Comparison of ENCODE assay signal across 31 mouse cellular contexts in genomic region chr17:74286140-74286730, GRCm38 (mm10). TPM values are rescaled to one million over a fixed set of nuclear protein-coding genes. Genes with fewer than 3 reads are reported as not detected.
DNase-seq lines count a peak whose midpoint lies in the region; ATAC-seq and TF ChIP-seq lines count a peak whose summit lies in the region.
"Had no signal": no experiment of that assay in that cellular context is flagged by ENCODE, and none has a peak within 500 bp of the region (broad histone marks: within the 10 kb centered on the region; RNA-seq: fewer than 3 reads in every experiment).

No protein-coding gene starts in this region.

- TF ChIP-seq CTCF in lung, postnatal 0 days (IDR thresholded peaks at IDR 0.05) = no peak

- no peaks in the 10 kb centered on the region for H3K27me3 ChIP-seq in lung, postnatal 0 days (replicated peaks; ENCODE audit: insufficient read depth, low read length)
- no peaks in the 10 kb centered on the region for H3K27me3 ChIP-seq in liver, embryonic 15.5 days
- no peaks in the 10 kb centered on the region for H3K27me3 ChIP-seq in stomach, embryonic 16.5 days (ENCODE audit: control insufficient read depth, insufficient read depth, low read length)
- no peaks in the 10 kb centered on the region for H3K27me3 ChIP-seq in forebrain, embryonic 10.5 days (ENCODE audit: poor library complexity, severe bottlenecking)
- H3K27me3 ChIP-seq: forebrain, embryonic 12.5 days; heart, embryonic 13.5 days; kidney, embryonic 15.5 days; midbrain, embryonic 12.5 days; neural tube, embryonic 12.5 days had no signal

- no peak overlapping the region for H3K4me3 ChIP-seq in lung, postnatal 0 days (ENCODE audit: low read depth, low read length)
- H3K4me3 ChIP-seq in liver, embryonic 15.5 days (replicated peaks) = 0 out of 2 replicates have a peak overlapping the region, but pooled peaks have one; percentile 8
- no peak overlapping the region for H3K4me3 ChIP-seq in stomach, embryonic 16.5 days (replicated peaks; ENCODE audit: low read length)
- H3K4me3 ChIP-seq in forebrain, embryonic 10.5 days = no peak overlapping the region
- H3K4me3 ChIP-seq: forebrain, embryonic 12.5 days; heart, adult 2 months; heart, embryonic 13.5 days; kidney, embryonic 15.5 days; layer of hippocampus, adult 2 months; midbrain, embryonic 12.5 days; myocyte; neural tube, embryonic 12.5 days had no signal

- peaks cover 3% of the 10 kb centered on the region for H3K4me1 ChIP-seq in lung, postnatal 0 days (ENCODE audit: insufficient read depth, low read depth, low read length)
- peaks cover 73% of the 10 kb centered on the region for H3K4me1 ChIP-seq in liver, embryonic 15.5 days (replicated peaks)
- peaks cover 11% of the 10 kb centered on the region for H3K4me1 ChIP-seq in stomach, embryonic 16.5 days (ENCODE audit: control insufficient read depth, insufficient read depth, low read length)
- peaks cover 12% of the 10 kb centered on the region for H3K4me1 ChIP-seq in forebrain, embryonic 10.5 days

- no peak overlapping the region for H3K4me2 ChIP-seq in lung, postnatal 0 days (replicated peaks; ENCODE audit: low read depth, low read length)
- H3K4me2 ChIP-seq in liver, embryonic 15.5 days = peak overlapping the region; percentile 37
- H3K4me2 ChIP-seq in stomach, embryonic 16.5 days (ENCODE audit: low read depth, low read length) = no peak overlapping the region
- H3K4me2 ChIP-seq: forebrain, embryonic 12.5 days; heart, embryonic 13.5 days; hindbrain, embryonic 14.5 days; kidney, embryonic 15.5 days; midbrain, embryonic 12.5 days; neural tube, embryonic 12.5 days had no signal

- DNase-seq in lung, postnatal 0 days (ENCODE audit: low spot score) = no peak
- no peak for DNase-seq in lung, postnatal 4 days
- no peak for DNase-seq in forebrain, embryonic 10.5 days (ENCODE audit: extremely low spot score, low spot score)
- DNase-seq in urinary bladder, postnatal 25 days (ENCODE audit: low spot score) = no peak
- DNase-seq in kidney, adult 8-10 months = no peak
- DNase-seq: adrenal gland, postnatal 14 days; cerebellum, adult 11-12 months; cerebellum, adult 9-11 months; forebrain, postnatal 0 days; heart, adult 2 months; heart, postnatal 10 days; kidney, adult 11 months; kidney, postnatal 36 days; layer of hippocampus, postnatal 36 days; left cerebral cortex, postnatal 4 days; right cerebral cortex, adult 18-20 months; right cerebral cortex, postnatal 4 days; thymus, postnatal 4 days had no signal

- ATAC-seq in lung, postnatal 0 days = peak; percentile 54
- ATAC-seq in erythroblast, adult 5-6 weeks (replicated peaks; ENCODE audit: low FRiP score, poor library complexity, severe bottlenecking) = peak; percentile 27; the same call in 1 of the 2 replicates
- peak; percentile 66 for ATAC-seq in liver, embryonic 15.5 days (ENCODE audit: insufficient read depth)
- ATAC-seq in stomach, embryonic 16.5 days (ENCODE audit: insufficient read depth, low FRiP score) = peak; percentile 27; the same call in 1 of the 2 replicates
- ATAC-seq: CD4-positive, CD25-positive, alpha-beta regulatory T cell, adult 4 months; forebrain, postnatal 0 days had no signal

- no peak overlapping the region for H3K9ac ChIP-seq in lung, postnatal 0 days (replicated peaks; ENCODE audit: low read depth)
- H3K9ac ChIP-seq in liver, embryonic 15.5 days = no peak overlapping the region
- no peak overlapping the region for H3K9ac ChIP-seq in stomach, embryonic 16.5 days (ENCODE audit: low read length)
- H3K9ac ChIP-seq: forebrain, embryonic 12.5 days; forebrain, postnatal 0 days; heart, embryonic 13.5 days; hindbrain, embryonic 14.5 days; kidney, embryonic 15.5 days; midbrain, embryonic 12.5 days; neural tube, embryonic 12.5 days had no signal

- 67% methylated on average over 4 of the region's 4 CpGs for WGBS in lung, postnatal 0 days
- 44% methylated on average over 4 of the region's 4 CpGs for WGBS in liver, embryonic 15.5 days (ENCODE audit: insufficient replicate concordance)
- 76% methylated on average over 4 of the region's 4 CpGs for WGBS in stomach, embryonic 16.5 days
- 92% methylated on average over 4 of the region's 4 CpGs for WGBS in forebrain, embryonic 10.5 days

- no peaks in the 10 kb centered on the region for H3K36me3 ChIP-seq in lung, postnatal 0 days (ENCODE audit: insufficient read depth, low read length)
- H3K36me3 ChIP-seq in liver, embryonic 15.5 days (replicated peaks) = peaks cover 21% of the 10 kb centered on the region
- no peaks in the 10 kb centered on the region; the same call in 1 of the 2 replicates for H3K36me3 ChIP-seq in stomach, embryonic 16.5 days (ENCODE audit: control insufficient read depth, insufficient read depth, low read length)
- peaks cover 41% of the 10 kb centered on the region for H3K36me3 ChIP-seq in forebrain, embryonic 10.5 days (replicated peaks)
- H3K36me3 ChIP-seq: neural tube, embryonic 12.5 days had no signal

- no peak for TF ChIP-seq EP300 in lung, postnatal 0 days (IDR thresholded peaks at IDR 0.05)

- no peaks in the 10 kb centered on the region for H3K9me3 ChIP-seq in lung, postnatal 0 days (ENCODE audit: low read length)
- H3K9me3 ChIP-seq in liver, embryonic 15.5 days (replicated peaks) = no peaks in the 10 kb centered on the region
- no peaks in the 10 kb centered on the region for H3K9me3 ChIP-seq in stomach, embryonic 16.5 days (replicated peaks; ENCODE audit: control insufficient read depth, low read length)
- peaks cover 6% of the 10 kb centered on the region for H3K9me3 ChIP-seq in forebrain, embryonic 10.5 days
- H3K9me3 ChIP-seq: forebrain, embryonic 12.5 days; heart, embryonic 13.5 days; kidney, embryonic 15.5 days; midbrain, embryonic 12.5 days; neural tube, embryonic 12.5 days had no signal

- no peak overlapping the region for H3K27ac ChIP-seq in lung, postnatal 0 days (ENCODE audit: low read length)
- peak overlapping the region; percentile 49 for H3K27ac ChIP-seq in liver, embryonic 15.5 days (replicated peaks)
- peak overlapping the region; percentile 84 for H3K27ac ChIP-seq in stomach, embryonic 16.5 days (ENCODE audit: low read length)
- H3K27ac ChIP-seq in forebrain, embryonic 10.5 days = no peak overlapping the region
- H3K27ac ChIP-seq: forebrain, embryonic 12.5 days; heart, adult 2 months; heart, embryonic 13.5 days; hindbrain, embryonic 14.5 days; kidney, embryonic 15.5 days; macrophage; midbrain, embryonic 12.5 days; neural tube, embryonic 12.5 days had no signal

RNA-seq across cellular contexts. Expression of gene Memo1, which starts 9.1 kb away (rescaled TPM):
- 54.2 and 56.3 TPM in 2 replicates for polyA plus RNA-seq in lung, postnatal 0 days (2015; fragmentation: Nextera tagmentation; extraction: Ambion mirVana)
- 287 and 347 TPM in 2 replicates for total RNA-seq in erythroblast, adult 5-6 weeks (2015; ENCODE audit: low replicate concordance)
- total RNA-seq in erythroblast, adult 5-6 weeks (2017; ENCODE audit: low replicate concordance) = 544 and 662 TPM in 2 replicates
- 88.8 and 96.4 TPM in 2 replicates for polyA plus RNA-seq in liver, embryonic 15.5 days (2015; fragmentation: Nextera tagmentation; extraction: Ambion mirVana)
- 82.7 and 87.5 TPM in 2 replicates for polyA plus RNA-seq in stomach, embryonic 16.5 days (2015; fragmentation: Nextera tagmentation; extraction: Ambion mirVana)
- polyA plus RNA-seq in forebrain, embryonic 10.5 days (2016; fragmentation: Nextera tagmentation; extraction: Ambion mirVana) = 89.7 and 95.9 TPM in 2 replicates

RNA-seq across cellular contexts. Expression of gene Dpy30, which starts 37.5 kb away (rescaled TPM):
- 149 and 165 TPM in 2 replicates for polyA plus RNA-seq in lung, postnatal 0 days (2015; fragmentation: Nextera tagmentation; extraction: Ambion mirVana)
- total RNA-seq in erythroblast, adult 5-6 weeks (2015; ENCODE audit: low replicate concordance) = 50.2 and 65.9 TPM in 2 replicates
- 34.2 and 52.1 TPM in 2 replicates for total RNA-seq in erythroblast, adult 5-6 weeks (2017; ENCODE audit: low replicate concordance)
- 98.0 and 119 TPM in 2 replicates for polyA plus RNA-seq in liver, embryonic 15.5 days (2015; fragmentation: Nextera tagmentation; extraction: Ambion mirVana)
- polyA plus RNA-seq in stomach, embryonic 16.5 days (2015; fragmentation: Nextera tagmentation; extraction: Ambion mirVana) = 207 and 212 TPM in 2 replicates
- polyA plus RNA-seq in forebrain, embryonic 10.5 days (2016; fragmentation: Nextera tagmentation; extraction: Ambion mirVana) = 303 TPM in 2 replicates

RNA-seq across cellular contexts. Expression of gene Spast, which starts 52.6 kb away (rescaled TPM):
- 10.1 and 12.7 TPM in 2 replicates for polyA plus RNA-seq in lung, postnatal 0 days (2015; fragmentation: Nextera tagmentation; extraction: Ambion mirVana)
- total RNA-seq in erythroblast, adult 5-6 weeks (2015; ENCODE audit: low replicate concordance) = 12.5 and 14.4 TPM in 2 replicates
- 18.1 and 21.4 TPM in 2 replicates for total RNA-seq in erythroblast, adult 5-6 weeks (2017; ENCODE audit: low replicate concordance)
- polyA plus RNA-seq in liver, embryonic 15.5 days (2015; fragmentation: Nextera tagmentation; extraction: Ambion mirVana) = 5.2 and 5.3 TPM in 2 replicates
- polyA plus RNA-seq in stomach, embryonic 16.5 days (2015; fragmentation: Nextera tagmentation; extraction: Ambion mirVana) = 11.3 and 11.7 TPM in 2 replicates
- 12.6 and 12.7 TPM in 2 replicates for polyA plus RNA-seq in forebrain, embryonic 10.5 days (2016; fragmentation: Nextera tagmentation; extraction: Ambion mirVana)

Comparison
In these comparisons a context has a peak if more than half of its experiments do, and no peak if none do; other contexts are left out.
1. H3K27ac ChIP-seq: peak in liver, embryonic 15.5 days (single experiment) and stomach, embryonic 16.5 days (single experiment); none in lung, postnatal 0 days (single experiment) and forebrain, embryonic 10.5 days (single experiment).
2. Peak in every context shown above with its lines, with median percentiles within 50 percentile points of each other: ATAC-seq.